Comparison of ENCODE assay signal across 14 mouse cellular contexts in genomic region chr13:13549687-13550660, GRCm38 (mm10). TPM values are rescaled to one million over a fixed set of nuclear protein-coding genes. Genes with fewer than 3 reads are reported as not detected.
DNase-seq lines count a peak whose midpoint lies in the region; ATAC-seq and TF ChIP-seq lines count a peak whose summit lies in the region.
"Had no signal": no experiment of that assay in that cellular context is flagged by ENCODE, and none has a peak within 500 bp of the region (broad histone marks: within the 10 kb centered on the region; RNA-seq: fewer than 3 reads in every experiment).

No protein-coding gene starts in this region.

- peak; percentile 17 to 28 for DNase-seq in adrenal gland, postnatal 36 days
- DNase-seq in adrenal gland, postnatal 25 days, result no peak
- peak; percentile 23 for DNase-seq in kidney, postnatal 0 days (ENCODE audit: low spot score)
- no peak for DNase-seq in kidney, adult 18-20 months
- DNase-seq in lung, postnatal 36 days, result peak; percentile 54
- DNase-seq in left cerebral cortex, adult 8-10 months (ENCODE audit: low spot score in 2 of 2), result no peak
- no peak for DNase-seq in thymus, adult 18-20 months
- DNase-seq: liver; right cerebral cortex, postnatal 25 days; thymus, postnatal 4 days had no signal

- WGBS in kidney, postnatal 0 days, result 63% methylated on average over 9 of the region's 9 CpGs

- H3K27me3 ChIP-seq in kidney, postnatal 0 days (ENCODE audit: insufficient read depth, low read length), result no peaks in the 10 kb centered on the region

- H3K9me3 ChIP-seq in kidney, postnatal 0 days (replicated peaks; ENCODE audit: low read length), result no peaks in the 10 kb centered on the region
- H3K9me3 ChIP-seq: hindbrain, embryonic 10.5 days had no signal

- no peak for ATAC-seq in kidney, postnatal 0 days (replicated peaks; ENCODE audit: low FRiP score, low read depth)
- ATAC-seq in common myeloid progenitor, adult 5-6 weeks (replicated peaks; ENCODE audit: low read depth, poor library complexity, severe bottlenecking), result peak; percentile 56
- ATAC-seq: intestine, embryonic 16.5 days had no signal

- H3K27ac ChIP-seq in kidney, postnatal 0 days, result no peak overlapping the region
- H3K27ac ChIP-seq: hindbrain, embryonic 10.5 days; midbrain, embryonic 10.5 days had no signal

- no peak overlapping the region for H3K4me3 ChIP-seq in kidney, postnatal 0 days (replicated peaks; ENCODE audit: low read depth, low read length)
- H3K4me3 ChIP-seq: hindbrain, embryonic 10.5 days; midbrain, embryonic 10.5 days had no signal

- no peak for TF ChIP-seq CTCF in kidney, postnatal 0 days (IDR thresholded peaks at IDR 0.05; ENCODE audit: low read depth)

- H3K4me2 ChIP-seq in kidney, postnatal 0 days (ENCODE audit: low read length), result no peak overlapping the region

- H3K4me1 ChIP-seq in kidney, postnatal 0 days (replicated peaks; ENCODE audit: insufficient read depth, low read length), result no peaks in the 10 kb centered on the region; the same call in 1 of the 2 replicates
- H3K4me1 ChIP-seq: hindbrain, embryonic 10.5 days had no signal

- H3K36me3 ChIP-seq in kidney, postnatal 0 days (ENCODE audit: insufficient read depth, low read length), result no peaks in the 10 kb centered on the region
- H3K36me3 ChIP-seq: hindbrain, embryonic 10.5 days; midbrain, embryonic 10.5 days had no signal

- no peak overlapping the region for H3K9ac ChIP-seq in kidney, postnatal 0 days (ENCODE audit: low read depth, low read length)

RNA-seq across cellular contexts. Expression of gene Lyst, which starts 40.2 kb away (rescaled TPM):
- 10 to 100 TPM; 29.4 to 29.7 TPM for total RNA-seq in adrenal gland, postnatal 36 days (2021)
- total RNA-seq in adrenal gland, postnatal 25 days (2021), result 23.8 and 41.5 TPM in 2 replicates
- 3.6 and 3.8 TPM in 2 replicates for polyA plus RNA-seq in kidney, postnatal 0 days (2015; fragmentation: Nextera tagmentation; extraction: Ambion mirVana)
- total RNA-seq in common myeloid progenitor, adult 5-6 weeks (2017), result 22.9 and 25.0 TPM in 2 replicates
- 10 to 100 TPM; 54.0 to 66.9 (median 61.0) TPM for total RNA-seq in left cerebral cortex, adult 8-10 months (2022)

Comparison
In these comparisons a context has a peak if more than half of its experiments do, and no peak if none do; other contexts are left out.
1. DNase-seq: peak in adrenal gland, postnatal 36 days (2 of 2), kidney, postnatal 0 days (single experiment) and lung, postnatal 36 days (single experiment); none in adrenal gland, postnatal 25 days (single experiment), kidney, adult 18-20 months (single experiment), left cerebral cortex, adult 8-10 months (0 of 2) and thymus, adult 18-20 months (0 of 2).